Comparison of ENCODE assay signal across 8 mouse cellular contexts in the genomic region with DNA sequence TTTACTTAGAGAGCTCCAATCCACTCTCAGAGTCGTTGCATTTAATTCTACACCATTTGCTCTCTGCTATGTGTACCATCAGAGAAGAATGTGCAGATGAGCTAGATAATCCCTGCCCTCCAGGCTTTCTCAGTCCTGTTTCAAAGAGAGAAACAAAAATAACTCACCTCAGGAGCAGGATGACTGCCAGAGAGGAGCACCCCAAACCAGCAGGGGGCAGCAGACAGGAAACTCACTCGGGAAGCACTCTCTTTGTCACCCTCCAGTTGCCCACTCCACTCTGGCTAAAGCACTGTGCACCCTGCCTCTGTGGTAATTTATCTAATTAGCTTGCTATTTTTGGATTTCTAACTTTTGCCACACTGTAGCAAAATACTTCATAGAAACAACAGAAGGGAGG.
DNase-seq lines count a peak whose midpoint lies in the region; ATAC-seq and TF ChIP-seq lines count a peak whose summit lies in the region.

No protein-coding gene starts in this region.

- DNase-seq in ES-CJ7 (ENCODE audit: low read depth, low spot score) (peak; percentile 57), WW6 (ENCODE audit: low read depth, low spot score) (peak; percentile 9)
- DNase-seq in limb, embryonic 11.5 days (ENCODE audit: low spot score), result peak; percentile 64
- no peak for DNase-seq in spleen, postnatal 36 days (ENCODE audit: low spot score in 2 of 2)
- DNase-seq in layer of hippocampus, adult 9-10 months (ENCODE audit: low spot score), result no peak
- no peak for DNase-seq in right cerebral cortex, postnatal 25 days

- no peak overlapping the region for H3K4me3 ChIP-seq in intestine, postnatal 0 days (ENCODE audit: low read depth, low read length)
- H3K4me3 ChIP-seq in intestine, embryonic 15.5 days (replicated peaks), result no peak overlapping the region
- no peak overlapping the region for H3K4me3 ChIP-seq in limb, embryonic 11.5 days (ENCODE audit: low read depth, low read length)

- no peaks in the 10 kb centered on the region for H3K36me3 ChIP-seq in intestine, postnatal 0 days (ENCODE audit: control insufficient read depth, insufficient read depth)
- no peaks in the 10 kb centered on the region for H3K36me3 ChIP-seq in intestine, embryonic 15.5 days
- H3K36me3 ChIP-seq in limb, embryonic 11.5 days (ENCODE audit: control insufficient read depth, insufficient read depth, low read length), result no peaks in the 10 kb centered on the region

- no peaks in the 10 kb centered on the region for H3K27me3 ChIP-seq in intestine, postnatal 0 days (replicated peaks; ENCODE audit: control insufficient read depth, insufficient read depth, low read length)
- no peaks in the 10 kb centered on the region for H3K27me3 ChIP-seq in intestine, embryonic 15.5 days (replicated peaks)
- H3K27me3 ChIP-seq in limb, embryonic 11.5 days (ENCODE audit: control insufficient read depth, insufficient read depth, low read length), result no peaks in the 10 kb centered on the region

- peak; percentile 65 for TF ChIP-seq CTCF in intestine, postnatal 0 days (IDR thresholded peaks at IDR 0.05; ENCODE audit: low read depth)

- no peaks in the 10 kb centered on the region for H3K9me3 ChIP-seq in intestine, postnatal 0 days (ENCODE audit: control insufficient read depth)
- H3K9me3 ChIP-seq in intestine, embryonic 15.5 days, result no peaks in the 10 kb centered on the region; the same call in 1 of the 2 replicates
- no peaks in the 10 kb centered on the region for H3K9me3 ChIP-seq in limb, embryonic 11.5 days (ENCODE audit: control insufficient read depth, low read length)

- no peak overlapping the region for H3K27ac ChIP-seq in intestine, postnatal 0 days (ENCODE audit: low read depth, low read length)
- no peak overlapping the region for H3K27ac ChIP-seq in intestine, embryonic 15.5 days
- H3K27ac ChIP-seq in limb, embryonic 11.5 days (replicated peaks; ENCODE audit: low read depth, low read length), result no peak overlapping the region

- no peak overlapping the region for H3K9ac ChIP-seq in intestine, postnatal 0 days (ENCODE audit: low read depth, low read length)
- H3K9ac ChIP-seq in intestine, embryonic 15.5 days, result no peak overlapping the region
- no peak overlapping the region for H3K9ac ChIP-seq in limb, embryonic 11.5 days (ENCODE audit: low read length)

- no peaks in the 10 kb centered on the region for H3K4me1 ChIP-seq in intestine, postnatal 0 days (replicated peaks; ENCODE audit: control insufficient read depth, insufficient read depth, low read length)
- H3K4me1 ChIP-seq in intestine, embryonic 15.5 days (replicated peaks), result no peaks in the 10 kb centered on the region
- H3K4me1 ChIP-seq in limb, embryonic 11.5 days (ENCODE audit: control insufficient read depth, insufficient read depth, low read length), result no peaks in the 10 kb centered on the region

- ATAC-seq in intestine, postnatal 0 days, result no peak
- no peak for ATAC-seq in intestine, embryonic 15.5 days
- ATAC-seq in limb, embryonic 11.5 days (ENCODE audit: insufficient number of reproducible peaks, low FRiP score, low TSS enrichment, low read depth), result no peak

- no peak overlapping the region for H3K4me2 ChIP-seq in intestine, postnatal 0 days (replicated peaks; ENCODE audit: low read depth)
- H3K4me2 ChIP-seq in intestine, embryonic 15.5 days (replicated peaks), result no peak overlapping the region
- H3K4me2 ChIP-seq in limb, embryonic 11.5 days (ENCODE audit: low read depth, severe bottlenecking), result no peak overlapping the region

- 45% methylated on average over 2 of the region's 2 CpGs for WGBS in intestine, postnatal 0 days
- 43% methylated on average over 2 of the region's 2 CpGs for WGBS in intestine, embryonic 15.5 days
- WGBS in limb, embryonic 11.5 days, result 35% methylated on average over 2 of the region's 2 CpGs

Comparison
In these comparisons a context has a peak if more than half of its experiments do, and no peak if none do; other contexts are left out.
1. DNase-seq: peak in ES-CJ7 (single experiment), WW6 (single experiment) and limb, embryonic 11.5 days (single experiment); none in spleen, postnatal 36 days (0 of 2), layer of hippocampus, adult 9-10 months (single experiment) and right cerebral cortex, postnatal 25 days (single experiment).